Mouse (Mus musculus) liver, embryonic 14.5 days (tissue): ENCODE measurements at regions not wholly inside any gene's neighbourhood (a gene's known extent, or its start where the extent isn't known, plus 50 kb on each side); places are given as distances from the start of the nearest gene placed in this dataset.

ENCODE experiments used
- CTCF ChIP-seq: IDR thresholded peaks from 2 replicates; pipeline ENCODE4 v1.5.1; 2016; ENCODE audit warnings: antibody characterized with exemption, low read depth, control low read depth
- EP300 ChIP-seq: IDR thresholded peaks from 2 replicates; pipeline ENCODE4 v1.6.1; 2016; ENCODE audit warnings: antibody characterized with exemption, low read depth

GRCm38 (mm10) chr8:11967670-11968069, 127.4 kb downstream of the Tex29 start:
- no peak for TF ChIP-seq CTCF
- no peak for TF ChIP-seq EP300
